ENCODE assay signal across 7 mouse cellular contexts in the genomic region with DNA sequence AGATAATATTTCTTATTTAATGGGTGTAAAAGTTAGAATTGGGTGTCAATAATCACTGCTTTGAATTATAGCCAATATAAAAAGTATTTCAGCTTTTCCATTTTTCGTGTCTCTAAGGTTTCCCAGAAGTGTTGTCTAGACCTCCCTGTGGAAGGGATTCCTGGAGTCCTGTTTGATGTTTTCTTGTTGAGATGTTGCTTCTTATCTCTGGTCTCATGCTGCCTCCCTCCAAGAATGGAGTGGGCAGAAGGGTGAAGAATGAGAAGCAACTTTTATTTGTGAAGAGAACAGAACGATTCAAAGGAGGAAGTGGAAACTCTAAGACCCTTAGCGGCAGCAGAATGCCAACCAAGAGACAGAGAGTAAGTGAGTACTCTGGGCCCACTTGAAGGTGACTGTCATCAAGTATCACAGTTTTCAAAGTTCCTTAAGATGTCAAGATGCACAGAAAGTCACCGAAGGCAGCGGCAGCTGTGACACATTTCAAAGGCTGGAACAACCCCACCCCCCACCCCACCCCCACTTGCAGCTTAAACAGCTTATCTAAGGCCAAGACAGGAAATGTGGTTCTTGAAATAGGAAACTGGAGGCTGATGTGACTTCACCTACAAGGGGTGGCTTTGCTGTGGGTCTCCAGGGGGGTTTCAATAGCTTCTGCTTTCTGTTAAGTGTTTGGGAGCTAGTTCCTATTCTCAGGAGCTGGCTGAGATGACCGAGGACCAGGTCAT.
A peak's percentile ranks its signal among the peaks of the same experiment; 100 is the strongest.
DNase-seq lines count a peak whose midpoint lies in the region.

No protein-coding gene starts in this region.

- DNase-seq in CD8-positive naive resting alpha-beta T cell, adult 2 months (ENCODE audit: low read depth in 2 of 2, low spot score in 2 of 2) = peak; percentile 54 to 55
- DNase-seq in brain, adult 2 months (ENCODE audit: low read depth, low spot score) = peak; percentile 4
- DNase-seq in liver = peak; percentile 68
- DNase-seq in spleen, adult 18-20 months = peak; percentile 19 to 30
- no peak for DNase-seq in embryo, embryonic 10.5 days (ENCODE audit: low spot score)
- no peak for DNase-seq in retina, embryonic 14.5 days (ENCODE audit: low spot score)
- DNase-seq in ovary, postnatal 10 days (ENCODE audit: low spot score) = no peak

Comparison
In these comparisons a context has a peak if more than half of its experiments do, and no peak if none do; other contexts are left out.
1. DNase-seq: peak in CD8-positive naive resting alpha-beta T cell, adult 2 months (2 of 2), brain, adult 2 months (single experiment), liver (single experiment) and spleen, adult 18-20 months (2 of 2); none in embryo, embryonic 10.5 days (single experiment), retina, embryonic 14.5 days (single experiment) and ovary, postnatal 10 days (single experiment).